Mouse (Mus musculus) inflammation-experienced regulatory T-cells, adult 16 weeks (primary cell): ENCODE results near the gene Sst. TPM values are rescaled to one million over a fixed set of nuclear protein-coding genes. Genes with fewer than 3 reads are reported as not detected.

Source experiments
- polyA plus RNA-seq: library from polyadenylated mRNA; unstranded; fragments of 100-300 nt; shearing (Covaris generic); gene quantifications from one replicate; pipeline ENCODE4 v1.2.1, GENCODE M21; 2017

Gene Sst
- polyA plus RNA-seq, result not detected

GRCm38 (mm10) chr16:23890636-23891035, at the start of gene Sst:
TSS of gene Sst (minus strand) at chr16:23890958.

GRCm38 (mm10) chr16:23932294-23932693, 41.5 kb upstream of the Sst start, which contains the start of gene Rtp2:
TSS of gene Rtp2 (minus strand) at chr16:23932394.

Other genes starting within 250 kb of the Sst start
- not detected for gene Rtp2, start 41.4 kb upstream of the Sst start, polyA plus RNA-seq
- gene Gm37419, start 97.5 kb upstream of the Sst start, polyA plus RNA-seq, result not detected
- 26.5 TPM for gene Bcl6, start 97.9 kb upstream of the Sst start, polyA plus RNA-seq